Mouse (Mus musculus): ENCODE results near the gene Fga. TPM values are rescaled to one million over a fixed set of nuclear protein-coding genes. Genes with fewer than 3 reads are reported as not detected.
A peak's percentile ranks its signal among the peaks of the same experiment; 100 is the strongest.

Gene Fga
- 100 to 1,000 TPM; 274 to 777 TPM for total RNA-seq (2021)
- long read RNA-seq, experiment 1, transcript Fga-201 (5 exons, 2,083 nt): major isoform, 884 of 1,077 reads
- long read RNA-seq, experiment 1, transcript Fga-202 (6 exons, 2,587 nt): minor isoform, 49 of 1,077 reads
- long read RNA-seq, experiment 1, partial matches to known transcripts: 16 of 1,077 reads
- long read RNA-seq, experiment 1, other reads (novel, unspliced or antisense): 128 of 1,077 reads
- long read RNA-seq, experiment 2, transcript Fga-201 (5 exons, 2,083 nt): major isoform, 20 of 25 reads
- long read RNA-seq, experiment 2, partial matches to known transcripts: 0 of 25 reads
- long read RNA-seq, experiment 2, other reads (novel, unspliced or antisense): 1 of 25 reads

DNA sequence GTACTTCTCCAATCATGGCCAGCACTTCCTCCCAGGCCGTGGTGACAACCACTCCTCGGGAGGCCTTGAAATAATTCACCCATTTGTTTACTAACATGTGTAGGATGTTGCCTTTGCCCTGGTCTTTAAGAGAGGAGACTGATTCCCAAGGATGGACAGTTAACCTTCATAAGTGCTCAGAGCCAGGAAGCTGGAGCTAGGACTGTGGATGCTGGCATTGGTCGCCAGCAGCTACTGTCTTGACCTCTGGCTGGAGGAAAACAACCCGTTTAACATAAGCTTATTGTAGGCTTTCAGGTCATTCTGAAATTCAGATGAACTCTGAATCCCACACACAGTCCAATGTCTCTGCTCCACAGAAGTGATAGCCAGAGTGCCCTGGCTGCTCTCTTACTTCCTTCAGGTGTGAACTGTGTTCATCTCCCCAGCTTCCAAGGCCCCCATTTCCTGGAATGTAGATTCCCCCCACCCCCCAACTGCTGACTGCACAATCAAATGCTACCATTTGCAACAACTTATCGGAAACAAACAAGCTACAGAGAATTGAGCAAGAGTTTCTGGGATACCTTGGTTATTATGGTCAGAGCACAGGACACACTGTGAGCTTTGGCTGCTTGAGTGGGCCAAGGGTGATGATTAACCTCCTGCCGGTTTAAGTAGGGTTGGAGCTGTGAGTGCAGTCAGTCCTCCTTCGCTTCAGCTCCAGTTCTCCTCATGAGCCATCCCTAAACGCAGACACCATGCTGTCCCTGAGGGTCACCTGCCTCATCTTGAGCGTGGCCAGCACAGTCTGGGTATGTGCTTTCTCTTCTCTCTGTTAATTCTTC is at the start of gene Fga:
TSS of gene Fga (plus strand) at position 602 of the 827 bp plus-strand sequence.
- DNase-seq: no peak

DNA sequence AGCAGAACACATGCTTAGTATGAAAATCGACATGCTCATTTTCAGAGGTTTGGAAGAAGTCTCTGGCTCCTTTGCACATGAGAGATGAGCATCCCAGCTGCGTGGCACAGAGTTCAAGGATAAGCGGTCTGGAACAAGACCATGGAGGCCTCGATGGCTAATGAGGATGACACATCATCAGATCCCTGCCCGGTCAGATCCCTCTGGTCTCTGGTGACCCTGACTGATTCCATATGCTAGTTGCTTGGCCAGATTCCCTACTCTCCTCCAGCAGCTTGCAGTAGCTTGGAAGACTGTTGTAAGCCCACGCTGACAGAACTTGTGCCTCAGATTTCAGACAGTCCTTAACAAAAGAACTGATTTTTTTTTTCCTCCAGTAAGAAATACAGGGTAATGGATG is 45.1 kb upstream of the Fga start:
- DNase-seq: peak; percentile 42

DNA sequence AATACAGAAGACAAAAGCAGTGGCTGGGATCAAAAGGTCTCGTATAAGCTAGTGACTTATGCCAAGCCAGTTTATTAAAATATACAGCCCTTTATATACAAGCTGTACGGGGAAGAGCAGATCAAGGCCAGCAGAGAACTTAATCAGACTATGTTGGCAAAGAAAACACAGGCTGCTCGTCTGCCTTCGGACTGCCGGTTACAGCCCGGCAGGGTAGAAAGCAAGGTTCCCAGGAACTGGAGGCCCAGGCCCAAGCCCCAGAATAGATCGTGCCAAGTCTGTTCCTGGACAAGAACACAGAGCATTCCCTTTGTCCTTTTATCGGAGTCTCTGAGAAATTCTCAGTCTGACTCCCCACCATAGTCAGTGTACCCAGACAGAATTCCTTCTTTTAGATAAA is 44.0 kb upstream of the Fga start:
- no peak for DNase-seq

DNA sequence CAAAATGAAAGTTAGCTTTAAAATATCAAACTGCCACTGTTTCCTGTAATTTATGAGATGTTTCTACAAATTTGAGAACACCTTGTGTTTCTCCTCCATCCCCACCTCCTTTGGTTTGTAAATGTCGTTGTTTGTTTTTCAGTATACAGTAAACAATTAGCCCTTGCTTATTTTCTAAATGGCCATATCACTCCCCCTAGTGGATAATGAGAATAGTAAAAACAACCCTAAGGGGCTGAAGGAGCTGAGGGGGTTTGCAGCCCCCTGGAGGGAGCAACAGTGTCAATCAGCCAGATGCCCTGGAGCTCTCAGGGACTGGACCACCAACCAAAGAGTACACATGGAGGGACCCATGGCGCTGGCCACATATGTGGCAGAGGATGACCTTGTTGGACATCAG is 41.0 kb upstream of the Fga start:
- DNase-seq: no peak

DNA sequence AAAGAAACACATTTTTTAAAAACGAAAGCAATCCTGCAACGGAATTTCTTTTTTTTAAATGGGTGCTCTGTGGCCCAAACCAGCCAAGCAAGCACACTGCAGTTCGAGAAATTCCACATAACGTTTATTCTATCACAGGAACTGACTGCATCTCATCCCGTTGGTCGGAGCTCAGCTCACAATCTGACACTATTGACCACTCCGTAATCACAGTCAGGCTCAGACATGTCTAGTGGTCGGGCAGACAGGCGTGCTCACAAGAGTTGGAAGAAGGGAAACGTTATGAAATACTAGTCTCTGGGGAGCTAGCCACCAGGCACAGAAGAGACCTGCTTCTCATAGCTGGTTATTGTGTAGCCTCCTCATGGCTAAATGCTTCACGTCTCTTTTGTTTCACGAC is 33.9 kb upstream of the Fga start:
- no peak for DNase-seq

DNA sequence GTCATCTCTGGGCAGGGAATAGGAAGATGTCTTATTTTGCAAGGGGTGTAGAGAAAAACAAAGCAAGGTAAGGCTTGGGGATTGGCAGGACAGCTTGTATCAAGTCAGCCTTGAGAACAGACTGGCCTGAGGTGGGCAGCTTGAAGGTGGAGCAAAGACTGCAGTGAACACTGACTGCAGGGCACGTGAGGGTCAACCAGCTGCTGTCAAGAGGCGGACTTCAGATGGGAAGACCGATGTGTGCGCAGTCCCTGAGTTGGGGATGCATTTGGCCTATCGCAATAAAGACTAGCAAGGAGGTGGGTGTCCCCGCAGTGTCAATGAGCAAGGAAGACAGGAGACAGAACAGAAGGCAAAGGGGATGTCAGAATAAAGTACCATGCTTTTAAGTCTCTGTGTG is 32.9 kb upstream of the Fga start:
- no peak for DNase-seq

DNA sequence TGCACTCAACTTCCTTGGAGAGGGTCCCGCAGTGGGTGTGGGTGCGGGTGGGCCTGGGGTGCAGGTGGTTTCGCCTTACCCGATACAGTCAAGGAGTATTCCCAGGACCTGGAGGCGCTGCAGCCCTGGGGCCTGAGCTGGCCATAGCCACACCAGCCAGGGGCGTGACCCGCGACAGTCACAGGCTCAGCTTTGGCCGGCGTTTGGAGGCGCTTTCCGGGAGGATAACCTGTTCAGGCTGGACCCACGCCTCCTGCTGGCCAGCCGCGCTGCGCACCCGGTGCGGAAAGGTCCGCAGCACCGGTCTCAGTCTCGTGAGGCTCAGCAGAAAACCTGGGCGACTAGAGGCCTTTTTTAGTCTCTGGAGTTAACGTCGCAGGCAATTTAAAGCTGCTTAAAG is 30.5 kb upstream of the Fga start:
- DNase-seq: peak; percentile 83

DNA sequence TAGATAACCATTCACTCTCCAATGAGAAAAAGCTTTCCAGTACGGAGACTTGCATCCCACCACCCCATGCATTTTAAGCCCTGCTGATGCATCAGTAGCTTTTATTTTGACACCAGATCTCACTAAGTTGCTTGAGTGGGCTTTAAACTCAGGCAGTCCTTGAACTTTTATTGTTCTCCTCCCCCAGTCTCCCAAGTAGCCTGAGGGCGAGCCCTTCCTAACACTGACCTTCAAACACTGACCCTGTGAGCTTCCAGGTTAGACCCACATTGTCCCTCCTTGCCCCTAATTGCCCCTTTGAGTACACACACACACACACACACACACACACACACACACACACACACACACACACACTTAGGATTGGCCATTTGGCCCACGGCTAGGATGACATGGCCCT is 29.2 kb upstream of the Fga start:
- no peak for DNase-seq

DNA sequence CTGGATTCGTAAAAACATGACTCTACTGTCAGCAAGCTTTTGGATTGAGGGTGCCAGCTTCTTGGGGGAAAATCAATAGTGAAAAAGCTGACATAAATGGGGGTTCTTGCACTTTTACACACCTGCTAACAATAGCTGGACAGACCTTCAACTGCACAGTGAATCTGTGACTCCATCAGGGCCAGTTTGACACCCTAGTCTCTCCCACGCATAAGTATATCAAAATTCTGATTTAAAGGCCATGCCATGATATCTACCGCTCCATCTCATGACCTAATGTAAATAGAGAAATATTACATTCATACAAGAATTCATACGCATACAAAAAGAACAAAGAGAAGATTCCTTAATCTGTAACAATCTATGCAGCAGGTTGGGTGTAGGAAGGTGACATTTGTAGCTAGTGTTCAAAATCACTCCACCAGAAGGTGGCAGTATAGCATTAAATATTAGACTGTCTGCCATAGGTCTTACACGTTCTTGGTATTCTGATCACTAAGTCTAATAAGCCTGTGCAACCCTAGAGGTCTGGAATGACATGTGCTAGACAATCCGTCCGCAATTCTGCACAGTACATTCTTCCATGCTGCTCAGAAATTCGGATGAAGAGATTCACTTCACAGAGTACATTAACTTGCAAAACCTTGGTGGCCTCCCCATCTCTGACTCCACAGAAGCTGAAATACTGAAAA is 27.0 kb upstream of the Fga start:
- DNase-seq: peak; percentile 47

DNA sequence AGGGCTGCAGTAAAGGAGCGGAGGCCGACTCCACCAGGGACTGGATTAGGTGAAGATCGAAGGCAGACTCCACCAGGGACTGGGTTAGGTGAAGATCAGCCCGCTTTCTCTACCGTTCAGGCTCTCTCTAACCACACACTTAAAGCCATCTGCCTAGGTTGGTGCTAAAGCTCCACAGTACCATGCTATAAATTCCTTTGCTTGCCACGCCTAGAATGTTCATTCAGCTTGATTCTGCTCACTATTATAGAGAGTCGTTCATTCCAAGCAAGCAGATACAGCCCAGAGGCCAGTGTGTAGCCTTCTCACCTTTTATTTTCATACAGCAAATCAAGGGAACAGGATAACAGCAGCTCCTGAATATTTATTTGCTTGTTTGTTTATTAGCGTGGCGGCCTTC is 25.9 kb upstream of the Fga start:
- DNase-seq: no peak

DNA sequence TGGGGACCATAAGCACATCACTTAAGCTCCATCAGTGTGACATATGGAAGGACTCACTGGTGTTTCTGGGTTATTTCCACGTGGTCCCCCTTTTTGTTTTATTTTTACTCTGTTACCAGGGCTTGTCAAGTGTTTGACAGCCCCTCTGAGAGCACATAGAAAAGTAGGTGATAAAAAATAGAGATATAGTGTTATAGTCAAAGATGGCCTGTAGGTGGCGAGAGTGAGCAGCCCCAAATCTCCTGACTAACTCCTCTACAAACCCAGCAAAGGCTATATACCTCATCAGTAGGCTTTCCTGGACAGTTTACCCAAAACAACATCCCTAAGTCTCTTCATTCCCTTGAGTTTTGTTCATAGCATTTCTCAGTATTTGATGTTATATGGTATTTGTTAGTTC is 23.7 kb upstream of the Fga start:
- peak; percentile 52 for DNase-seq

DNA sequence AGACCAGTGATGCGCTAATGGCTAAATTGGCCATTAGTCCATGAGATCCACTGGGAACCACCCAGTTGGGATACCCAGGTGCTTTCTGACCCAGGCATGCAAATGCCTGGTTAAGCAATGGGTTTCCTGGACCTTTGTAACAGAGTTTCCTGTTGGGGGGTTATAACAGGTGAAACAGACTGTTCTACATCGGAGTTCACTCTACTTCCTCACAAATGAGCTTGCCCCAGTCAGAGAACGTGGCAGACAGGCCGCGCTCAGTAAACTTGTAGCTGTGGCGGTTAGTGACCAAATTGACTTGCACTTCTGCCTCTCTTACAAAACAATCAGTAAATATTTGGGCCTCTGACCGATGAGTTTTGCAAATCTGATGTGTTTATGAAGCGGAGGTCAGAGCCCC is 22.8 kb upstream of the Fga start:
- no peak for DNase-seq

DNA sequence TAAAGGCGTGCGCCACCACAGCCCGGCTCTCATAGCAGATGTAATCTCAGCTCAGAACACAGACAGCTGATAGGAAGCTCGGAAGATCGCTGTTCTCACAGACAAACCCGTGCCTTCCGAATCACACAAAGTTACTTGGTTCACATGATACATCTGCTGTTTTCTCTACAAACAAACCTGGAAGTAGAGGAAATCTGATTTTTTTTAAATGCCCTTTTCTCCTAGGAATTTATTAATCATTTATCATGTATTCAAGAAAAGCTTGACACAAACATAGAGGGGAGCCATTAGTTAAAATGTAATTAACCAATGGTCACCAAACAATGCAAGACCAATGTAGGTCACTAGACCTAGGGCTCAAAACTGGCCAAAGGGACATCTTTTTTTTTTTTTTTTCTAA is 21.1 kb upstream of the Fga start:
- DNase-seq: no peak

DNA sequence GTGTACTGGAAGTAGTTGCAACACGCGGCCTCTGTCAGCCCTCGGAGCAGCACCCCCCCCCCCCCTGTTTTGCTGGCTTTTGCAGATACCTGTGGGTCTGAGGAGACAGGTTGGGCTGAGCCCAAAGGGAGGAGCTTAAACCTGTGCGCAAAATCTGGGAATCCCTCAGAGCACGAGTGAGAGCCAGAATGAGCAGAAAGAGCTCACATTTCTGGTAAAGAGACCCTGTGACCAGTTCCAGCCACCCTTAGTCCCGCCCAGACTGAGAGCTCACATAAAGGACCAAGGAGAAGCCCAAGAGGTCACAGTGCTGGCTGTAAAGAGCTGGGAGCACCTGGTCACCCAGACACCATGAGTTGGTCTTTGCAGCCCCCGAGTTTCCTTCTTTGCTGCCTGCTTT is 18.3 kb upstream of the Fga start, which contains the start of gene Fgg:
TSS of gene Fgg (plus strand) at position 168 of the 400 bp plus-strand sequence.
- peak; percentile 17 for DNase-seq

DNA sequence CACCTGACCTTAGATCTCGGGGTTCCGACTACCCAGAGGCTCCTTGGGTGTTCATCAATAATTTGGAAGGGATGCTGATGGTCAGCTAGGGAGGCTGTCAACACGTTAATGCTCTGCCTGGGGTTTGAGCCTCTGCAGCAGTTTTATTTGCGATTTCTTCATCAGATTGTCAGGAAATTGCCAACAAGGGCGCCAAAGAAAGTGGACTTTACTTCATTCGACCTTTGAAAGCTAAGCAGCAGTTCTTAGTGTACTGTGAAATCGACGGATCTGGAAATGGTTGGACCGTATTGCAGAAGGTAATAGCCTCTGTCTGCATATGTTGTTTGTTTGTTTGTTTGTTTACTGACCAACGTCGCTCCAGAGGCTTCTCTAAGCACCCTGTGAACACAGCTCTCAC is 15.6 kb upstream of the Fga start:
- DNase-seq: no peak

DNA sequence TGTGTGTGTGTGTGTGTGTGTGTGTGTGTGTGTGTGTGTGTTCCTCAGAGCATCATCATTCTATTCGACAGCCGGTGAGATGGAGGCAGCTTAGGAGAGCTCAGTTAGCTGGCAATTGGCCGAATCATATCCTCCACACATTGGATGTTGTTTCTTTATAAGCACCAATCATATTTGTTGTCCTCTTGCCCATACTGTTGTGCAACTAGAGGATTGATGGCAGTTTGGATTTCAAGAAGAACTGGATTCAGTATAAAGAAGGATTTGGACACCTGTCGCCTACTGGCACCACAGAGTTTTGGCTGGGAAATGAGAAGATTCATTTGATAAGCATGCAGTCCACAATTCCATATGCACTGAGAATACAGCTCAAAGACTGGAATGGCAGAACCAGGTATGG is 14.7 kb upstream of the Fga start:
- DNase-seq: no peak

DNA sequence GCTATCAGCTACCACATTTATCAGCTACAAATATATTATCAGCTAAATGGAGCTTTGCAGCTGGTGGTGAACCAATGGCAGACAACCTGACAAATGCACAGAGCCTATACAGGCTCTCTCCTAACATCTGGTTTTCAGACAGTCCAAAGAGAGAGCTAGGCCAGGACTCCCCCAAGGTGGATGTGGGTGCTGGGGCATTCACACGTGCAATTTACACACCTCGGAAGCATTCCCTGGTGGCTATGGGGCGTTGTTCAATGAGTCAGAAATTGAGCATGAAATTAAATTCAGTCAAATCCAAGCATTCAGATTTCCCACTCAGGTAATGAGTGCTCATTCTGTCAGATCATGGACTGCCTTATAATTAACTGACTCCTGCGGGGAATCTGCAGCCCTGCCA is 14.3 kb upstream of the Fga start:
- no peak for DNase-seq

DNA sequence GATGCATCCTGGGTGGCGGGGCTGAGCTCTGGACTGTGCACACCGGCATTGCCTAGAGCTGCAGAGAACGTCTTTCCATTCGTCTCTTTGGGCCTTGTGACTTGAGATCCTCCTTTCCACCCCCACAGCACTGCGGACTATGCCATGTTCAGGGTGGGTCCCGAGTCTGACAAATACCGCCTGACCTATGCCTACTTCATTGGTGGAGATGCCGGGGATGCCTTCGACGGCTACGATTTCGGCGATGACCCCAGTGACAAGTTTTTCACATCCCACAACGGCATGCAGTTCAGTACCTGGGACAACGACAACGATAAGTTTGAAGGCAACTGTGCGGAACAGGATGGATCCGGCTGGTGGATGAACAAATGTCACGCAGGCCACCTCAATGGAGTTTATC is 13.2 kb upstream of the Fga start:
- DNase-seq: no peak

DNA sequence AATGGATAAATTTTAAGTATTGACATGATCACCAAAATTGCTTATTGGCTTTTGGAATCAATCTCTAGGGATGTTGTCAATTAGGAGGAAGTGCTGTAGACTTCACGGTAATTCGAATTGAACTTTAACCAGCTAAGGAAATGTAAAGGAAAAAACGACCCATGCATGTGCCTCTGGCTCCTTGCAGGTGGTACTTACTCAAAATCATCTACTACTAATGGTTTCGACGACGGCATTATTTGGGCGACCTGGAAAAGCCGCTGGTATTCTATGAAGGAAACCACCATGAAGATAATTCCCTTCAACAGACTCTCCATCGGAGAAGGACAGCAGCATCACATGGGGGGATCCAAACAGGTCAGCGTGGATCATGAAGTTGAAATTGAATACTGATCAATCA is 11.9 kb upstream of the Fga start:
- no peak for DNase-seq

DNA sequence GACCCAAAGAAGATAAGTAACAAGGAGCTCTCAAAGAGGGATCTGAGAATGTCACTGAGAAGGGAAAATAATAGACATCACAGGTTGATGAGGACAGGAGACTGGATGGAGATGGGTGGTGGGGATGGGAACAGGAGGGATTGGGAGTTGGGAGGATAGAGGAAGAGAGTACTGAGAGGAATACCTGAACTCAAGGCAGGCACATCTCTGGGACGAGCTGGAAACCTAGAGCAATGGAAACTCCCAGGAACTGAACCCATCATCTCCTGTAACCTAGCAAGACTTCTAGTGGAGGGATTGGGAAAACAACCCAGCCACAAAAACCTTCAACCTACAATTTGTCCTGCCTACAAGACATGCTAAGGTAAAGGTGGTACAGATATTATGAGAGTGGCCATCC is 9.6 kb upstream of the Fga start:
- no peak for DNase-seq

DNA sequence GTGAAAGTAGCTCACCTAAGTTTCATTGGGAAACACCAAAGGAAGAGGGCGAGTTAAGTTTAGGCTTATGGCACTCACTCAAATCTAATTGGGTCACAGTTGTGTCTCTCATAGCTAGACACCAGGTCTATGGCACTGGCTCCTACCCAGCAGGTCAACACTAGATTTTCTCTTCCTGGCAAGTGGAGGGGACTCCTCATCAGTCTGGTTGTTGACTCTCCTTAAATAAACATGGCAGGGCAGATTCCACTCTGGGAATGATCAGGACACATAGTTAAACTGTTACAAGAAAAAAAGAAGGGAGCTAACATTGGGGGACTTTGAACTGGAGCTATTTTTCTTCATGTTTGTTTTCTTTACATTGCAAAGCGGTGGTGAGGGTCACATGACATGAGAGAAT is 5.5 kb upstream of the Fga start:
- DNase-seq: no peak

DNA sequence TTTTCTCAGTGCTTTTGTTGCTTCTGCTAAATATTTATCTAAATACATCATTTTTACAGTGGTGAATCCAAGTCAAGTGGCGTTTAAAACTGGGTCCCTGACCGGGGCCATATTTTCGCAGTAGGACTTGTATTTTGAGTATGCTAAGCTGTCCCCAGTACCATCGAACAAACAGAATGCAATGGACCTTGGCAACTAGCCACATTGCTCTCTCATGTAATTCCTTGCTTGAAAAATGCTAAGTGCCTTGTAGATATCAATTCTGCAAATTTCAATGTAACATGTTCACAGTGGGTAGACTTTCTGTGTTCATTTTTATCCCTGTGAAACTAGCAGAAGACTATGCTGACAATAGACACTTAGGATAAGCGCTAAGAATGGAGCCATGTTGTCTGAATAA is 4.7 kb upstream of the Fga start:
- DNase-seq: no peak

DNA sequence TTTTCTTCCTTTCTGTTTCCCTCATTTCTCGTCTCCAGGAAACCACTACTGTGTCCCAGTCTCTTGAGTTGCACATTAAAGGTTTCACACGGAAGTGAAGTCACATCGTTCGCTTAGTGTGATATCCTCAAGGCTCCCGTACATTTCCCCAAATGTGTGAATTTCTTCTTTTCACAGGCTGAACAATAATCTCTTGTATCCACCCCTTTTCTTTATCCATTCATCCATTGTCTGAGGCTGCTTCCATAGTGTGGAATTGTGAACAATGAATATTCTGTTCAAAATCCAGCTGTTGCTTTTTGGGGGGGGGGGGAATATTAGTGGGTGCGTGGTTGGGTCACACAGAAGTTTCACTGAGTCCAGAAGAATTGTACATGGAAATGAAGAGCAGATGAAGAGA is 840 bp upstream of the Fga start:
- DNase-seq: no peak
